In genomic region chr6:43685985-43686384, GRCm38 (mm10) we compare ENCODE assay signal across 11 mouse cellular contexts. TPM values are rescaled to one million over a fixed set of nuclear protein-coding genes. Genes with fewer than 3 reads are reported as not detected.
DNase-seq lines count a peak whose midpoint lies in the region; ATAC-seq lines count a peak whose summit lies in the region.
"Had no signal": no experiment of that assay in that cellular context is flagged by ENCODE, and none has a peak within 500 bp of the region (broad histone marks: within the 10 kb centered on the region; RNA-seq: fewer than 3 reads in every experiment).

No protein-coding gene starts in this region.

- no peak overlapping the region for H3K4me2 ChIP-seq in lung, embryonic 16.5 days (ENCODE audit: low read depth, low read length)
- H3K4me2 ChIP-seq in forebrain, embryonic 12.5 days: no peak overlapping the region
- no peak overlapping the region for H3K4me2 ChIP-seq in neural tube, embryonic 14.5 days (ENCODE audit: low read depth, low read length)

- H3K27ac ChIP-seq in lung, embryonic 16.5 days (ENCODE audit: low read length): no peak overlapping the region
- H3K27ac ChIP-seq in forebrain, embryonic 12.5 days: no peak overlapping the region
- no peak overlapping the region for H3K27ac ChIP-seq in neural tube, embryonic 14.5 days (ENCODE audit: low read depth, low read length)
- H3K27ac ChIP-seq: macrophage had no signal

- DNase-seq in frontal cortex, postnatal 10 days (ENCODE audit: low spot score in 2 of 2): no peak
- no peak for DNase-seq in lung, postnatal 25 days (ENCODE audit: low spot score)
- no peak for DNase-seq in ovary, postnatal 10 days (ENCODE audit: low spot score)
- DNase-seq: thymus, postnatal 4 days had no signal

- no peak overlapping the region for H3K4me3 ChIP-seq in lung, embryonic 16.5 days (ENCODE audit: low read length)
- H3K4me3 ChIP-seq in forebrain, embryonic 12.5 days (replicated peaks): no peak overlapping the region
- no peak overlapping the region for H3K4me3 ChIP-seq in neural tube, embryonic 14.5 days (ENCODE audit: low read depth, low read length)

- no peaks in the 10 kb centered on the region for H3K36me3 ChIP-seq in lung, embryonic 16.5 days (ENCODE audit: control insufficient read depth, insufficient read depth, low read length)
- H3K36me3 ChIP-seq in forebrain, embryonic 12.5 days (replicated peaks): no peaks in the 10 kb centered on the region
- H3K36me3 ChIP-seq in neural tube, embryonic 14.5 days (ENCODE audit: control insufficient read depth, insufficient read depth, low read length): no peaks in the 10 kb centered on the region
- H3K36me3 ChIP-seq: G1E had no signal

- H3K27me3 ChIP-seq in lung, embryonic 16.5 days (ENCODE audit: control insufficient read depth, insufficient read depth, low read depth, low read length): no peaks in the 10 kb centered on the region
- H3K27me3 ChIP-seq in forebrain, embryonic 12.5 days: no peaks in the 10 kb centered on the region
- no peaks in the 10 kb centered on the region for H3K27me3 ChIP-seq in neural tube, embryonic 14.5 days (ENCODE audit: control insufficient read depth, insufficient read depth, low read length)

- no peaks in the 10 kb centered on the region for H3K9me3 ChIP-seq in lung, embryonic 16.5 days (ENCODE audit: control insufficient read depth, low read length)
- no peaks in the 10 kb centered on the region for H3K9me3 ChIP-seq in forebrain, embryonic 12.5 days
- H3K9me3 ChIP-seq in neural tube, embryonic 14.5 days (ENCODE audit: control insufficient read depth, low read length): no peaks in the 10 kb centered on the region
- H3K9me3 ChIP-seq: G1E had no signal

- H3K4me1 ChIP-seq in lung, embryonic 16.5 days (replicated peaks; ENCODE audit: control insufficient read depth, insufficient read depth, low read length): no peaks in the 10 kb centered on the region
- no peaks in the 10 kb centered on the region for H3K4me1 ChIP-seq in forebrain, embryonic 12.5 days
- H3K4me1 ChIP-seq in neural tube, embryonic 14.5 days (ENCODE audit: control insufficient read depth, insufficient read depth, low read length): no peaks in the 10 kb centered on the region

- ATAC-seq in frontal cortex, adult (ENCODE audit: low TSS enrichment): peak; percentile 96
- ATAC-seq in lung, embryonic 16.5 days (ENCODE audit: low read depth): peak; percentile 47; the same call in 1 of the 2 replicates
- ATAC-seq in forebrain, embryonic 12.5 days (ENCODE audit: low FRiP score): 0 out of 2 replicates have a peak, but pooled peaks have one; percentile 73
- ATAC-seq in neural tube, embryonic 14.5 days (ENCODE audit: low read depth): peak; percentile 81
- ATAC-seq in erythroblast, adult 5-6 weeks (replicated peaks; ENCODE audit: low FRiP score, poor library complexity, severe bottlenecking): no peak

- 45% methylated on average over 2 of the region's 2 CpGs for WGBS in lung, embryonic 16.5 days
- 42% methylated on average over 2 of the region's 2 CpGs for WGBS in forebrain, embryonic 12.5 days
- 48% methylated on average over 2 of the region's 2 CpGs for WGBS in neural tube, embryonic 14.5 days

- H3K9ac ChIP-seq in lung, embryonic 16.5 days (ENCODE audit: low read length): no peak overlapping the region
- H3K9ac ChIP-seq in forebrain, embryonic 12.5 days: no peak overlapping the region
- H3K9ac ChIP-seq in neural tube, embryonic 14.5 days (replicated peaks; ENCODE audit: low read depth, low read length): no peak overlapping the region

RNA-seq across cellular contexts. Expression of gene Tpk1, which starts 19.9 kb away (rescaled TPM):
- 13.0 and 15.1 TPM in 2 replicates for polyA plus RNA-seq in lung, embryonic 16.5 days (2015; fragmentation: Nextera tagmentation; extraction: Ambion mirVana)
- 3.9 and 4.9 TPM in 2 replicates for polyA plus RNA-seq in forebrain, embryonic 12.5 days (2016; fragmentation: Nextera tagmentation; extraction: Ambion mirVana)
- polyA plus RNA-seq in neural tube, embryonic 14.5 days (2014; fragmentation: Nextera tagmentation; extraction: Ambion mirVana): 5.5 and 5.6 TPM in 2 replicates
- total RNA-seq in erythroblast, adult 5-6 weeks (2015; ENCODE audit: low replicate concordance): 1.3 and 4.8 TPM in 2 replicates
- total RNA-seq in erythroblast, adult 5-6 weeks (2017; ENCODE audit: low replicate concordance): 2.8 and 4.5 TPM in 2 replicates
